Mouse (Mus musculus) stomach, embryonic 14.5 days (tissue): ENCODE measurements around the gene Mfsd13b. TPM values are rescaled to one million over a fixed set of nuclear protein-coding genes. Genes with fewer than 3 reads are reported as not detected.
"Not testable (repeated sequence)": the region's sequence is repeated elsewhere in the genome, so short reads cannot be mapped to it uniquely, and the experiment has no call there.

Source experiments
- ATAC-seq: fragments of 200-750 bp; cut with Nextera tagmentation; 2 replicates; pipeline ENCODE4 v1.8.0; 2017; ENCODE audit warnings: low read depth, moderate TSS enrichment; ENCODE audit not compliant: insufficient number of reproducible peaks, insufficient read depth, low FRiP score
- H3K27ac ChIP-seq: fragments of 300-500 bp; sonication (generic); 2 replicates; pipeline ENCODE4 v1.5.1; 2014; ENCODE audit warnings: mild to moderate bottlenecking, low read length, moderate library complexity, mixed read lengths
- H3K27me3 ChIP-seq: fragments of 300-500 bp; sonication (generic); 2 replicates; pipeline ENCODE4 v1.6.1; 2014; ENCODE audit warnings: low read length, control low read depth, mixed read lengths; ENCODE audit not compliant: control insufficient read depth, insufficient read depth
- H3K36me3 ChIP-seq: fragments of 300-500 bp; sonication (generic); 2 replicates; pipeline ENCODE4 v1.6.1; 2014; ENCODE audit warnings: mild to moderate bottlenecking, control low read depth, low read length, moderate library complexity, mixed read lengths; ENCODE audit not compliant: control insufficient read depth, insufficient read depth
- H3K4me1 ChIP-seq: fragments of 300-500 bp; sonication (generic); 2 replicates; pipeline ENCODE4 v1.6.1; 2014; ENCODE audit warnings: low read length, control low read depth, mixed read lengths; ENCODE audit not compliant: control insufficient read depth, insufficient read depth
- H3K4me2 ChIP-seq: fragments of 300-500 bp; sonication (generic); replicated peaks from 2 replicates; pipeline ENCODE4 v1.6.1; 2014; ENCODE audit warnings: low read depth, low read length, control low read depth
- H3K4me3 ChIP-seq: fragments of 300-500 bp; sonication (generic); 2 replicates; pipeline ENCODE4 v1.5.1; 2014; ENCODE audit warnings: low read depth, low read length, control low read depth
- H3K9ac ChIP-seq: fragments of 300-500 bp; sonication (generic); replicated peaks from 2 replicates; pipeline ENCODE4 v1.6.1; 2014; ENCODE audit warnings: low read depth, mild to moderate bottlenecking, control low read depth, low read length, moderate library complexity, mixed read lengths
- H3K9me3 ChIP-seq: fragments of 300-500 bp; sonication (generic); 2 replicates; pipeline ENCODE4 v1.6.1; 2016; ENCODE audit warnings: low read depth, low read length, control low read depth; ENCODE audit not compliant: control insufficient read depth
- WGBS: fragments of 180-500 bp; shearing (Covaris S2); extraction: QIAGEN DNeasy Blood & Tissue Kit; methylation state at CpG from one replicate; pipeline ENCODE4 v1.1.7; 2014; 5-methylcytosine and 5-hydroxymethylcytosine counted together
- polyA plus RNA-seq: library from polyadenylated mRNA; unstranded; fragments of >200 nt; fragmentation: Nextera tagmentation; extraction: Ambion mirVana; gene quantifications from 2 replicates; pipeline ENCODE4 v1.2.1, GENCODE M21; 2014

Gene Mfsd13b
- polyA plus RNA-seq, 1 experiment from 2014 or later: not detected

- H3K36me3 ChIP-seq: peaks cover 67% of the 10 kb centered on the region
- no peak overlapping the region for H3K9ac ChIP-seq
Measured at GRCm38 (mm10) chr7:120942506-120942905, 39.8 kb upstream of the Mfsd13b start.

GRCm38 (mm10) chr7:120943936-120944509, 38.3 kb upstream of the Mfsd13b start:
- H3K27ac ChIP-seq: no peak overlapping the region
- no peak overlapping the region for H3K4me2 ChIP-seq
- ATAC-seq: no peak
- H3K36me3 ChIP-seq: peaks cover 65% of the 10 kb centered on the region
- H3K9me3 ChIP-seq: no peaks in the 10 kb centered on the region
- no peak overlapping the region for H3K9ac ChIP-seq
- no peak overlapping the region for H3K4me3 ChIP-seq
- WGBS: 72% methylated on average over 7 of the region's 8 CpGs
- H3K27me3 ChIP-seq: no peaks in the 10 kb centered on the region
- H3K4me1 ChIP-seq: no peaks in the 10 kb centered on the region

More at GRCm38 (mm10) chr7:120942506-120942905, 39.8 kb upstream of the Mfsd13b start:
- no peak overlapping the region for H3K4me2 ChIP-seq
- no peaks in the 10 kb centered on the region for H3K4me1 ChIP-seq
- no peak for ATAC-seq
- H3K9me3 ChIP-seq: no peaks in the 10 kb centered on the region
- no peaks in the 10 kb centered on the region for H3K27me3 ChIP-seq
- 68% methylated on average over 1 of the region's 1 CpGs for WGBS
- H3K4me3 ChIP-seq: no peak overlapping the region
- no peak overlapping the region for H3K27ac ChIP-seq

GRCm38 (mm10) chr7:120953591-120953990, 28.7 kb upstream of the Mfsd13b start:
- peaks cover 12% of the 10 kb centered on the region; the same call in 1 of the 2 replicates for H3K36me3 ChIP-seq
- not testable (repeated sequence) for H3K4me1 ChIP-seq, H3K27ac ChIP-seq, H3K4me3 ChIP-seq, H3K9ac ChIP-seq, H3K9me3 ChIP-seq, H3K4me2 ChIP-seq, ATAC-seq, H3K27me3 ChIP-seq
- WGBS: 79% methylated on average over 7 of the region's 7 CpGs

GRCm38 (mm10) chr7:120960116-120960515, 22.2 kb upstream of the Mfsd13b start:
- peaks cover 27% of the 10 kb centered on the region; the same call in 1 of the 2 replicates for H3K36me3 ChIP-seq
- no peak overlapping the region for H3K9ac ChIP-seq
- WGBS: 83% methylated on average over 2 of the region's 2 CpGs

GRCm38 (mm10) chr7:120960601-120961000, 21.7 kb upstream of the Mfsd13b start:
- H3K9me3 ChIP-seq: no peaks in the 10 kb centered on the region
- 84% methylated on average over 6 of the region's 6 CpGs for WGBS
- H3K4me1 ChIP-seq: no peaks in the 10 kb centered on the region
- H3K36me3 ChIP-seq: peaks cover 27% of the 10 kb centered on the region; the same call in 1 of the 2 replicates
- H3K4me3 ChIP-seq: no peak overlapping the region
- no peak overlapping the region for H3K27ac ChIP-seq
- H3K4me2 ChIP-seq: no peak overlapping the region
- no peak for ATAC-seq
- no peaks in the 10 kb centered on the region for H3K27me3 ChIP-seq
- no peak overlapping the region for H3K9ac ChIP-seq

More at GRCm38 (mm10) chr7:120960116-120960515, 22.2 kb upstream of the Mfsd13b start:
- Histone ChIP-seq H3K27me3 (no peaks in the 10 kb centered on the region), H3K9me3 (no peaks in the 10 kb centered on the region), H3K4me1 (no peaks in the 10 kb centered on the region), H3K4me3 (no peak overlapping the region), H3K4me2 (no peak overlapping the region), H3K27ac (no peak overlapping the region)
- ATAC-seq: no peak

- Histone ChIP-seq H3K4me1 (no peaks in the 10 kb centered on the region), H3K4me3 (no peak overlapping the region), H3K36me3 (peaks cover 27% of the 10 kb centered on the region; the same call in 1 of the 2 replicates), H3K9ac (no peak overlapping the region), H3K27me3 (no peaks in the 10 kb centered on the region), H3K4me2 (no peak overlapping the region), H3K9me3 (no peaks in the 10 kb centered on the region), H3K27ac (no peak overlapping the region)
- WGBS: 59% methylated on average over 3 of the region's 3 CpGs
- no peak for ATAC-seq
Measured at GRCm38 (mm10) chr7:120961893-120962292, 20.4 kb upstream of the Mfsd13b start.

- H3K36me3 ChIP-seq: peaks cover 23% of the 10 kb centered on the region
- no peak for ATAC-seq
- no peak overlapping the region for H3K27ac ChIP-seq
- no peak overlapping the region for H3K9ac ChIP-seq
- H3K4me2 ChIP-seq: no peak overlapping the region
- 73% methylated on average over 5 of the region's 5 CpGs for WGBS
- H3K4me3 ChIP-seq: no peak overlapping the region
- H3K27me3 ChIP-seq: no peaks in the 10 kb centered on the region
- H3K9me3 ChIP-seq: no peaks in the 10 kb centered on the region
- H3K4me1 ChIP-seq: no peaks in the 10 kb centered on the region
Measured at GRCm38 (mm10) chr7:120963126-120963525, 19.2 kb upstream of the Mfsd13b start.

- Histone ChIP-seq H3K27ac (no peak overlapping the region), H3K9me3 (no peaks in the 10 kb centered on the region), H3K4me2 (no peak overlapping the region), H3K4me3 (no peak overlapping the region), H3K36me3 (peaks cover 6% of the 10 kb centered on the region; the same call in 1 of the 2 replicates), H3K27me3 (no peaks in the 10 kb centered on the region), H3K4me1 (peaks cover 14% of the 10 kb centered on the region), H3K9ac (no peak overlapping the region)
- ATAC-seq: no peak
- 62% methylated on average over 7 of the region's 7 CpGs for WGBS
Measured at GRCm38 (mm10) chr7:120969221-120969620, 13.1 kb upstream of the Mfsd13b start.

GRCm38 (mm10) chr7:120970112-120970511, 12.2 kb upstream of the Mfsd13b start:
- Histone ChIP-seq H3K4me3 (no peak overlapping the region), H3K36me3 (peaks cover 6% of the 10 kb centered on the region; the same call in 1 of the 2 replicates), H3K9ac (no peak overlapping the region), H3K9me3 (no peaks in the 10 kb centered on the region), H3K27me3 (no peaks in the 10 kb centered on the region), H3K27ac (no peak overlapping the region), H3K4me1 (peaks cover 17% of the 10 kb centered on the region), H3K4me2 (no peak overlapping the region)
- 76% methylated on average over 5 of the region's 5 CpGs for WGBS
- ATAC-seq: no peak
